ENCODE assay signal across 9 mouse cellular contexts in the genomic region with DNA sequence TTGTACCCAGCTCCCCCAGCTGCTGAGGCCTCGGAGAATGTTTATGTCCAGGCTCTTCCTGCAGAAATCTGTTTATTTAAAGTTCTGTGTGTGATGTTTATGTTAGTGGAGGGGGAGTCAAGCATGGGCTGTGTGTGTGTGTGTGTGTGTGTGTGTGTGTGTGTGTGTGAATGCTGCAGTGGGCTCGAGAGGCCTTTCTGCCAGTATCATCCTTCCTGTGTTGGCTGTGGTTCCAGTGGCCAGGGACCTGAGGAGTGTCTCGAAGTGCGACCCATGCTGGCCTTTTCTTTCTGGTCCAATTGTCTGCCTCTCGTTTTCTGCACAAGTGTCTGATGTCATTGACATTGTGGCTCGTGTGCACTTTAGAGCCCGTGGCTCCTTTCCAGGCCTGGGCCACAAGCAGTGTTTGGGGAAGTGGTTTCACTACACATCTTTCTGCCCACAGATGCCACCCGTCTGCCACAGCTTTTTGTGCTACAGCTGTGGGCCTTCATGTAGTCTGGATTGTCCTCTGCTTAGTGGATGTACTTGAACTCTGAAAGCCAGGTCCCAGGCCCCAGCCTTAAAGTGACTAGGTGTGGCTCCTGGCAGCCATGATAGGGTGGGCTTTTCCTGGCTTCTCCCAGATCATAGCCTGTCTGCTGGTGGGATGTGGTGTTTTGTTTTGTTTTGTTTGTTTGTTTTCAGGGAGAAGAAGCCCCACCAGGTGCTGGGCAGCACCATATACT. TPM values are rescaled to one million over a fixed set of nuclear protein-coding genes. Genes with fewer than 3 reads are reported as not detected.
DNase-seq lines count a peak whose midpoint lies in the region; ATAC-seq lines count a peak whose summit lies in the region.
"Had no signal": no experiment of that assay in that cellular context is flagged by ENCODE, and none has a peak within 500 bp of the region (broad histone marks: within the 10 kb centered on the region; RNA-seq: fewer than 3 reads in every experiment).

No protein-coding gene starts in this region.

- 70% methylated on average over 8 of the region's 8 CpGs for WGBS in hindbrain, embryonic 11.5 days

- no peaks in the 10 kb centered on the region for H3K4me1 ChIP-seq in hindbrain, embryonic 11.5 days (replicated peaks; ENCODE audit: control insufficient read depth, insufficient read depth, low read length)

- no peaks in the 10 kb centered on the region for H3K36me3 ChIP-seq in hindbrain, embryonic 11.5 days (ENCODE audit: control insufficient read depth, insufficient read depth, low read length)
- H3K36me3 ChIP-seq: forebrain, embryonic 12.5 days had no signal

- no peaks in the 10 kb centered on the region for H3K9me3 ChIP-seq in hindbrain, embryonic 11.5 days (ENCODE audit: control insufficient read depth, low read length)
- H3K9me3 ChIP-seq: forebrain, embryonic 12.5 days had no signal

- H3K27ac ChIP-seq in hindbrain, embryonic 11.5 days (ENCODE audit: low read depth, low read length) = no peak overlapping the region
- H3K27ac ChIP-seq: forebrain, embryonic 12.5 days had no signal

- no peak overlapping the region for H3K9ac ChIP-seq in hindbrain, embryonic 11.5 days (ENCODE audit: low read depth, low read length)
- H3K9ac ChIP-seq: forebrain, embryonic 12.5 days had no signal

- H3K4me2 ChIP-seq in hindbrain, embryonic 11.5 days (replicated peaks; ENCODE audit: low read depth, low read length) = no peak overlapping the region
- H3K4me2 ChIP-seq: forebrain, embryonic 12.5 days had no signal

- no peaks in the 10 kb centered on the region for H3K27me3 ChIP-seq in hindbrain, embryonic 11.5 days (ENCODE audit: control insufficient read depth, insufficient read depth, low read length)
- H3K27me3 ChIP-seq: forebrain, embryonic 12.5 days had no signal

- peak; percentile 35 for DNase-seq in adrenal gland, postnatal 14 days
- DNase-seq in adrenal gland, postnatal 25 days = no peak
- peak; percentile 48 for DNase-seq in 3134 (ENCODE audit: extremely low read depth, insufficient read length, low spot score)
- peak; percentile 66 for DNase-seq in lung, postnatal 14 days
- no peak for DNase-seq in frontal cortex, postnatal 10 days (ENCODE audit: low spot score in 2 of 2)
- DNase-seq in right cerebral cortex, adult 2 months (ENCODE audit: low spot score in 2 of 2) = no peak
- no peak for DNase-seq in hindbrain, embryonic 11.5 days (ENCODE audit: low spot score)

- peak; percentile 91 for ATAC-seq in granulocyte monocyte progenitor cell, adult 5-6 weeks (replicated peaks; ENCODE audit: poor library complexity, severe bottlenecking)
- no peak for ATAC-seq in hindbrain, embryonic 11.5 days (ENCODE audit: low FRiP score)

- no peak overlapping the region for H3K4me3 ChIP-seq in hindbrain, embryonic 11.5 days (ENCODE audit: low read depth, low read length)
- H3K4me3 ChIP-seq: forebrain, embryonic 12.5 days had no signal

RNA-seq across cellular contexts. Expression of a gene that starts 23.5 kb away (rescaled TPM):
- 60.1 and 60.3 TPM in 2 replicates for total RNA-seq in adrenal gland, postnatal 14 days (2021)
- total RNA-seq in adrenal gland, postnatal 25 days (2021) = 67.4 and 93.7 TPM in 2 replicates
- total RNA-seq in granulocyte monocyte progenitor cell, adult 5-6 weeks (2014; fragmentation: Nextera tagmentation) = 7.9 and 10.2 TPM in 2 replicates
- total RNA-seq in granulocyte monocyte progenitor cell, adult 5-6 weeks (2017) = 5.5 and 11.6 TPM in 2 replicates
- 24.1 and 24.2 TPM in 2 replicates for polyA plus RNA-seq in hindbrain, embryonic 11.5 days (2014; fragmentation: Nextera tagmentation; extraction: Ambion mirVana)

Comparison
In these comparisons a context has a peak if more than half of its experiments do, and no peak if none do; other contexts are left out.
1. DNase-seq: peak in adrenal gland, postnatal 14 days (single experiment), 3134 (single experiment) and lung, postnatal 14 days (single experiment); none in adrenal gland, postnatal 25 days (single experiment), frontal cortex, postnatal 10 days (0 of 2), right cerebral cortex, adult 2 months (0 of 2) and hindbrain, embryonic 11.5 days (single experiment).